Mouse (Mus musculus) stomach, embryonic 15.5 days (tissue): ENCODE results near the gene Shank2. TPM values are rescaled to one million over a fixed set of nuclear protein-coding genes. Genes with fewer than 3 reads are reported as not detected.
A peak's percentile ranks its signal among the peaks of the same experiment; 100 is the strongest.

Source experiments
- ATAC-seq: fragments of 200-750 bp; cut with Nextera tagmentation; 2 replicates; pipeline ENCODE4 v1.8.0; 2017; ENCODE audit warnings: low read depth, moderate number of reproducible peaks, moderate TSS enrichment; ENCODE audit not compliant: insufficient read depth, low FRiP score
- H3K27ac ChIP-seq: fragments of 300-500 bp; sonication (generic); 2 replicates; pipeline ENCODE4 v1.5.1; 2015; ENCODE audit warnings: mild to moderate bottlenecking, inconsistent platforms
- H3K27me3 ChIP-seq: fragments of 300-500 bp; sonication (generic); replicated peaks from 2 replicates; pipeline ENCODE4 v1.6.1; 2015; ENCODE audit warnings: inconsistent platforms
- H3K36me3 ChIP-seq: fragments of 300-500 bp; sonication (generic); 2 replicates; pipeline ENCODE4 v1.6.1; 2015; ENCODE audit warnings: inconsistent platforms
- H3K4me1 ChIP-seq: fragments of 300-500 bp; sonication (generic); 2 replicates; pipeline ENCODE4 v1.6.1; 2015; ENCODE audit warnings: inconsistent platforms
- H3K4me2 ChIP-seq: fragments of 300-500 bp; sonication (generic); 2 replicates; pipeline ENCODE4 v1.6.1; 2015; ENCODE audit warnings: mild to moderate bottlenecking, inconsistent platforms
- H3K4me3 ChIP-seq: fragments of 300-500 bp; sonication (generic); replicated peaks from 2 replicates; pipeline ENCODE4 v1.5.1; 2015; ENCODE audit warnings: inconsistent platforms
- H3K9ac ChIP-seq: fragments of 300-500 bp; sonication (generic); 2 replicates; pipeline ENCODE4 v1.6.1; 2015; ENCODE audit warnings: inconsistent platforms
- H3K9me3 ChIP-seq: fragments of 300-500 bp; sonication (generic); 2 replicates; pipeline ENCODE4 v1.6.1; 2016; ENCODE audit warnings: inconsistent platforms
- WGBS: fragments of 180-500 bp; shearing (Covaris S2); methylation state at CpG from one replicate; pipeline ENCODE4 v1.1.7; 2015; 5-methylcytosine and 5-hydroxymethylcytosine counted together
- polyA plus RNA-seq: library from polyadenylated mRNA; unstranded; fragments of >200 nt; fragmentation: Nextera tagmentation; extraction: Ambion mirVana; gene quantifications from 2 replicates; pipeline ENCODE4 v1.2.1, GENCODE M21; 2015

The Shank2 gene
- polyA plus RNA-seq, 1 experiment from 2014 or later = 2.1 TPM

GRCm38 (mm10) chr7:144325603-144326002 lies 323.9 kb downstream of the Shank2 start:
- Histone ChIP-seq H3K36me3 (no peaks in the 10 kb centered on the region), H3K9ac (no peak overlapping the region), H3K27me3 (no peaks in the 10 kb centered on the region), H3K4me3 (no peak overlapping the region), H3K4me2 (no peak overlapping the region), H3K4me1 (no peaks in the 10 kb centered on the region), H3K27ac (no peak overlapping the region), H3K9me3 (no peaks in the 10 kb centered on the region)
- WGBS = 90% methylated on average over 10 of the region's 10 CpGs
- no peak for ATAC-seq

GRCm38 (mm10) chr7:144329403-144329890 lies 327.7 kb downstream of the Shank2 start:
- H3K27ac ChIP-seq = no peak overlapping the region
- H3K36me3 ChIP-seq = no peaks in the 10 kb centered on the region
- H3K9me3 ChIP-seq = no peaks in the 10 kb centered on the region
- no peak overlapping the region for H3K4me3 ChIP-seq
- no peaks in the 10 kb centered on the region for H3K27me3 ChIP-seq
- no peak overlapping the region for H3K9ac ChIP-seq
- WGBS = 78% methylated on average over 2 of the region's 2 CpGs
- H3K4me1 ChIP-seq = no peaks in the 10 kb centered on the region
- no peak for ATAC-seq
- no peak overlapping the region for H3K4me2 ChIP-seq

- ATAC-seq = no peak
- Histone ChIP-seq H3K4me3 (no peak overlapping the region), H3K27me3 (no peaks in the 10 kb centered on the region), H3K27ac (no peak overlapping the region), H3K4me1 (no peaks in the 10 kb centered on the region), H3K9me3 (no peaks in the 10 kb centered on the region), H3K9ac (no peak overlapping the region), H3K4me2 (no peak overlapping the region), H3K36me3 (no peaks in the 10 kb centered on the region)
Measured at GRCm38 (mm10) chr7:144336626-144337025, 334.9 kb downstream of the Shank2 start.

GRCm38 (mm10) chr7:144338694-144339093 lies 337.0 kb downstream of the Shank2 start:
- no peak overlapping the region for H3K4me2 ChIP-seq
- no peaks in the 10 kb centered on the region for H3K4me1 ChIP-seq
- no peaks in the 10 kb centered on the region for H3K9me3 ChIP-seq
- H3K4me3 ChIP-seq = no peak overlapping the region
- no peak overlapping the region for H3K9ac ChIP-seq
- H3K27me3 ChIP-seq = no peaks in the 10 kb centered on the region
- no peak; the same call in 1 of the 2 replicates for ATAC-seq
- 85% methylated on average over 5 of the region's 5 CpGs for WGBS
- no peak overlapping the region for H3K27ac ChIP-seq
- no peaks in the 10 kb centered on the region for H3K36me3 ChIP-seq

- Histone ChIP-seq H3K27ac (no peak overlapping the region), H3K9me3 (no peaks in the 10 kb centered on the region), H3K4me1 (no peaks in the 10 kb centered on the region), H3K36me3 (no peaks in the 10 kb centered on the region), H3K4me3 (no peak overlapping the region), H3K27me3 (no peaks in the 10 kb centered on the region), H3K9ac (no peak overlapping the region), H3K4me2 (no peak overlapping the region)
- WGBS = 68% methylated on average over 6 of the region's 6 CpGs
- ATAC-seq = no peak
Measured at GRCm38 (mm10) chr7:144340376-144340775, 338.6 kb downstream of the Shank2 start.

GRCm38 (mm10) chr7:144366133-144366532 lies 364.4 kb downstream of the Shank2 start:
- H3K4me3 ChIP-seq = no peak overlapping the region
- H3K9ac ChIP-seq = no peak overlapping the region
- no peaks in the 10 kb centered on the region for H3K27me3 ChIP-seq
- no peaks in the 10 kb centered on the region for H3K9me3 ChIP-seq
- 67% methylated on average over 2 of the region's 2 CpGs for WGBS
- ATAC-seq = peak; percentile 31; the same call in 1 of the 2 replicates
- no peak overlapping the region for H3K4me2 ChIP-seq
- no peaks in the 10 kb centered on the region for H3K36me3 ChIP-seq
- H3K4me1 ChIP-seq = no peaks in the 10 kb centered on the region
- H3K27ac ChIP-seq = no peak overlapping the region

GRCm38 (mm10) chr7:144373059-144373458 lies 371.3 kb downstream of the Shank2 start:
- Histone ChIP-seq H3K27ac (no peak overlapping the region), H3K36me3 (no peaks in the 10 kb centered on the region), H3K9ac (no peak overlapping the region), H3K4me2 (no peak overlapping the region), H3K4me1 (no peaks in the 10 kb centered on the region), H3K4me3 (no peak overlapping the region), H3K9me3 (no peaks in the 10 kb centered on the region), H3K27me3 (no peaks in the 10 kb centered on the region)
- ATAC-seq = no peak
- 89% methylated on average over 8 of the region's 8 CpGs for WGBS

- no peak overlapping the region for H3K27ac ChIP-seq
- H3K9ac ChIP-seq = no peak overlapping the region
- no peaks in the 10 kb centered on the region for H3K27me3 ChIP-seq
- no peak for ATAC-seq
- no peak overlapping the region for H3K4me2 ChIP-seq
- 75% methylated on average over 2 of the region's 2 CpGs for WGBS
- H3K9me3 ChIP-seq = no peaks in the 10 kb centered on the region
- no peaks in the 10 kb centered on the region for H3K36me3 ChIP-seq
- no peak overlapping the region for H3K4me3 ChIP-seq
- no peaks in the 10 kb centered on the region for H3K4me1 ChIP-seq
Measured at GRCm38 (mm10) chr7:144375483-144375882, 373.8 kb downstream of the Shank2 start.

- no peaks in the 10 kb centered on the region for H3K4me1 ChIP-seq
- H3K9ac ChIP-seq = no peak overlapping the region
- 67% methylated on average over 4 of the region's 4 CpGs for WGBS
Measured at GRCm38 (mm10) chr7:144378254-144378653, 376.5 kb downstream of the Shank2 start.

GRCm38 (mm10) chr7:144379243-144379884 lies 377.6 kb downstream of the Shank2 start:
- H3K9me3 ChIP-seq = no peaks in the 10 kb centered on the region
- ATAC-seq = no peak
- 56% methylated on average over 6 of the region's 6 CpGs for WGBS
- no peaks in the 10 kb centered on the region for H3K27me3 ChIP-seq
- H3K36me3 ChIP-seq = no peaks in the 10 kb centered on the region
- H3K27ac ChIP-seq = no peak overlapping the region
- no peaks in the 10 kb centered on the region for H3K4me1 ChIP-seq
- H3K9ac ChIP-seq = no peak overlapping the region
- H3K4me2 ChIP-seq = no peak overlapping the region
- H3K4me3 ChIP-seq = no peak overlapping the region

More at GRCm38 (mm10) chr7:144378254-144378653, 376.5 kb downstream of the Shank2 start:
- Histone ChIP-seq H3K27me3 (no peaks in the 10 kb centered on the region), H3K9me3 (no peaks in the 10 kb centered on the region), H3K4me3 (no peak overlapping the region), H3K36me3 (no peaks in the 10 kb centered on the region), H3K27ac (no peak overlapping the region), H3K4me2 (no peak overlapping the region)
- no peak for ATAC-seq

- Histone ChIP-seq H3K4me2 (no peak overlapping the region), H3K36me3 (no peaks in the 10 kb centered on the region), H3K27me3 (no peaks in the 10 kb centered on the region), H3K27ac (no peak overlapping the region), H3K4me1 (no peaks in the 10 kb centered on the region), H3K9ac (no peak overlapping the region), H3K4me3 (no peak overlapping the region), H3K9me3 (no peaks in the 10 kb centered on the region)
- 66% methylated on average over 10 of the region's 10 CpGs for WGBS
- ATAC-seq = no peak
Measured at GRCm38 (mm10) chr7:144381588-144381987, 379.9 kb downstream of the Shank2 start.

- H3K36me3 ChIP-seq = no peaks in the 10 kb centered on the region
- no peak overlapping the region for H3K4me2 ChIP-seq
- WGBS = 92% methylated on average over 6 of the region's 6 CpGs
- H3K9me3 ChIP-seq = no peaks in the 10 kb centered on the region
- H3K27me3 ChIP-seq = no peaks in the 10 kb centered on the region
- no peak overlapping the region for H3K4me3 ChIP-seq
- ATAC-seq = no peak
- H3K27ac ChIP-seq = no peak overlapping the region
- no peaks in the 10 kb centered on the region for H3K4me1 ChIP-seq
- H3K9ac ChIP-seq = no peak overlapping the region
Measured at GRCm38 (mm10) chr7:144387537-144387936, 385.8 kb downstream of the Shank2 start.

- no peak overlapping the region for H3K4me3 ChIP-seq
- ATAC-seq = no peak
- no peaks in the 10 kb centered on the region for H3K36me3 ChIP-seq
- no peaks in the 10 kb centered on the region for H3K27me3 ChIP-seq
- H3K27ac ChIP-seq = no peak overlapping the region
- no peak overlapping the region for H3K4me2 ChIP-seq
- H3K9me3 ChIP-seq = no peaks in the 10 kb centered on the region
- no peaks in the 10 kb centered on the region for H3K4me1 ChIP-seq
- 79% methylated on average over 2 of the region's 2 CpGs for WGBS
- no peak overlapping the region for H3K9ac ChIP-seq
Measured at GRCm38 (mm10) chr7:144389704-144390103, 388.0 kb downstream of the Shank2 start.
